Mouse (Mus musculus) embryo, embryonic 9.5 days (tissue): ENCODE measurements around the gene Nfkbie.

Experiments
- DNase-seq: peaks from one replicate; pipeline ENCODE4 v3.0.0-alpha.2; 2017; ENCODE audit errors: extremely low spot score

Nfkbie gene

GRCm38 (mm10) chr17:45596631-45597396, 41.3 kb downstream of the Nfkbie start:
- no peak for DNase-seq

GRCm38 (mm10) chr17:45597787-45598186, 42.3 kb downstream of the Nfkbie start:
- DNase-seq = no peak

DNA sequence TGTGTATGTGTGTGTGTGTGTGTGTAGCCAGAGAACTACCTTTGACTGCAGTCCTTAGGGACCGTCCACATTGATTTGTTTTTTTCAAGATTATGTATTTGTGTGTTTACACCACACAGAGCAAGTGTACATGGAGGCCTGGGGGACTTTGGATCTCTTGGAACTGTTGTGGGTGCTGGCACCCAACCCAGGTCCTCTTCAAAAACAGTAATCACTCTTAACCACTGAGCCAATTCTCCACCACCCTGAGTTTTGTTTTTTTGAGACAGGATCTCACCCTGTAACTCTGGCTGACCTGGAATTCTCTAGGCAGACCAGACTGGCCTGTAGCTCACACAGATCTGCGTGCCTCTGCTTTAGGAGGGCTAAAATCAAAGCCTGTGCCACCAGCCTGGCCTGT, 42.9 kb downstream of the Nfkbie start:
- no peak for DNase-seq

DNA sequence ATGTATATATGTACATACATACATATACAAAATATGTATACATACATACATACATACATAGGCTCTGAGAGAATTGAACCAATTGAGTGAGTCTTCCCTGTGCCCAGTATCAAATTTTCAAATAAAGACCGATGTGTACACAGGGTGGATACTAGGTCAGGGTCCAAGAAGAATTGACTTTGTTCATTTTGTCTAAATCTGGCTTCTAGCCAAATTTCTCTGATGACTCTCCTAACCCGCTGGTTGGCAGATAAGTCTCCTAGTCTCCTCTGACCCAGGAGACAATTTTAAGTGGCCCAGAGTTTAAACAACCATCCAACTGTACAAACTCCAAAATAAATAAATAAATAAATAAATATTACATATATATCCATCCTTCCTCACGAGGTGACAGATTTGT, 43.4 kb downstream of the Nfkbie start:
- no peak for DNase-seq

GRCm38 (mm10) chr17:45599446-45600242, 44.1 kb downstream of the Nfkbie start, which contains the start of gene Slc29a1:
Gene Slc29a1, minus strand, starts transcription at chr17:45599606.
- DNase-seq = peak; percentile 60

GRCm38 (mm10) chr17:45600267-45600666, 44.8 kb downstream of the Nfkbie start:
- no peak for DNase-seq

DNA sequence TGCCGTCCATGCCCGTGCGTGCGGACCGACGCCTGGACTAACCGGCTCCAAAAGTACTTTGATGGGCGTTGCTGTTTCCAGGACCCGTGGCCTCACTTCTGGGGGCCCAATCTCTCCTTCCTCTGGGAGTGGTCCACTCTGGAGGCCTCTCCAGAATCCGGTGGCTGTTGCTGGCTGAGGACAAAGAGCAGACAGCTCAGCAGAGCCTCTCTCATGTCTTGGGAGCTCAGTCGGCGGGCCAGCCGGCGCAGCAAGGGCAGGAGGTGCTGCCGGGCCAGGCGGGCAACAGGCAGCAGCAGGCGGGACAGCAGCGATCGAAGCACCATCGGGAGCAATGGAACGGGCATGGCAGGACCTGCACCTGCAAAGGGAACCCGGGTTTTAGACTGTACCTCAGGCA, 45.8 kb downstream of the Nfkbie start:
- peak; percentile 39 for DNase-seq

GRCm38 (mm10) chr17:45601877-45602304, 46.4 kb downstream of the Nfkbie start, which contains the start of gene Mymx:
Gene Mymx, minus strand, starts transcription at chr17:45602102.
- DNase-seq = no peak

- DNase-seq = no peak
Observed at GRCm38 (mm10) chr17:45602984-45603383, 47.5 kb downstream of the Nfkbie start.

GRCm38 (mm10) chr17:45606992-45607879, 51.7 kb downstream of the Nfkbie start:
- DNase-seq = no peak

GRCm38 (mm10) chr17:45608396-45608795, 52.9 kb downstream of the Nfkbie start:
- DNase-seq = no peak

GRCm38 (mm10) chr17:45610144-45610866, 54.8 kb downstream of the Nfkbie start:
- DNase-seq = no peak

DNA sequence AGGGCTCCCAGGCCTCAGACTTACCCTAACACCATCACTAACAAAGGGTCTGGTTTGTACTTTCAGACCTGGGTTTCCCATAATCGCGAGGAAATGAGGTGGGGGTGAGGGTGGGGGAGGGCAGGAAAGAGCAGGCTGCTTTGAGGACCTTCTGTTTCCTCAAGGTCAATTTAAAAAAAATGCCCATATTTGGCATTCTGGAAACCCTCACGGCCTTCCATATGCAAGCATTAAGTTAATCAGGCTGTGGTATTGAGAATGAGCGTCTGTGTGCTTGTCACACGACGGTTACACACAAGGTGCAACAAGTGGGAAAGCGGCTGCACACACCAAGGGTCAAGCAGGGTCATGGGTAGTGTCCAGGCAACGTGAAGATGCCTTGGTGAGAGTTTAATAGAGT, 56.5 kb downstream of the Nfkbie start:
- DNase-seq = no peak
